Mouse (Mus musculus): ENCODE results near the gene Gps2.

DNA sequence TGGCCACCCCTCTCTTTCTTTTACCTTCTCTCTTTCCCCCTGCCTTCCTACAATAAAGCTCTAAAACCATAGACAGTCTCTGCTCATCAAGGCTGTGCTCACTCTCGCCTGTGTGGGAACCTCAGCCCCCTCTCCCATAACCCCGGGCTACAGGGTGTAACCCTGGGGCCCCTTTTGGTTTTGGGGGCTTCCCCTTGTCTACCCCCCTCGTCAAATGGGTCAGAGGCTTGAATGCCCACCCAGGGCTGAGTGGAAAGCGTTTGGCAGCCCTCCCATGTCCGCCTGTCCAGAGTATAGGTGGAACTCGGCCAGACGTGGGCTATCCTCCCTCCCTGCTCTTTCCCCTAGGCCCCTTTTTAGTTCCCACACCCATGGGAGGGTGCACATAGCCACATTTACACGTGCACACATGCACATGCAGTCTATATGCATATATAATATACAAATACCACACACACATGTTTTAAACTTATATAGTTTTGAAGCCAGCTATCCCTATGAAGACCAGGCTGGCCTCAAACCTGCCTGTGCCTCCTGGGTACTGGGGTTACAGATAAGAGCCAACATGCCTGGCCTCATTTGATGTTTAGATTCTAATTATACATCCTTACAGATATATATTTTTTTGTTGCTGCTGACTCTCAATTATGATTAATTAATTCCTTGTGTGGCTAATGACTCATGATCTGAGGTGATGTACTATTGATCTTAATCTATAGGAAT, 49.4 kb upstream of the Gps2 start:
- TF ChIP-seq CTCF (IDR thresholded peaks at IDR 0.05; ENCODE audit: low read depth, low read length) (no peak), POLR2A (IDR thresholded peaks at IDR 0.05; ENCODE audit: borderline replicate concordance, low read depth, low read length) (no peak)
